Mouse (Mus musculus): ENCODE results near the gene Ccl25. TPM values are rescaled to one million over a fixed set of nuclear protein-coding genes. Genes with fewer than 3 reads are reported as not detected.
"Not testable (repeated sequence)": the region's sequence is repeated elsewhere in the genome, so short reads cannot be mapped to it uniquely, and the experiment has no call there.

The Ccl25 gene
- polyA plus RNA-seq, 2 experiments: 4.0 to 4.2 TPM

GRCm38 (mm10) chr8:4348275-4348674, 23.3 kb downstream of the Ccl25 start:
- no peaks in the 10 kb centered on the region for H3K36me3 ChIP-seq (replicated peaks; ENCODE audit: control insufficient read depth, insufficient read depth, low read depth)
- ATAC-seq (ENCODE audit: insufficient read depth) (no peak), DNase-seq (ENCODE audit: low read depth in 3 of 3, low spot score in 3 of 3) (no peak)
- H3K9ac ChIP-seq (replicated peaks): no peak overlapping the region
- H3K9me3 ChIP-seq (ENCODE audit: control insufficient read depth, low read length): no peaks in the 10 kb centered on the region
- no peak for TF ChIP-seq CTCF (IDR thresholded peaks at IDR 0.05; ENCODE audit: low read depth)
- H3K27me3 ChIP-seq (ENCODE audit: control insufficient read depth, insufficient read depth, low read length): no peaks in the 10 kb centered on the region
- no peak overlapping the region for H3K27ac ChIP-seq
- no peak overlapping the region for H3K4me2 ChIP-seq (ENCODE audit: low read depth)
- H3K4me1 ChIP-seq (replicated peaks; ENCODE audit: control insufficient read depth in 2 of 2, insufficient read depth in 2 of 2, low read length in 1 of 2): no peaks in the 10 kb centered on the region
- WGBS (ENCODE audit: insufficient replicate concordance): 35% methylated on average over 12 of the region's 12 CpGs
- H3K4me3 ChIP-seq (ENCODE audit: insufficient read depth in 1 of 2, low read depth in 2 of 2, low read length in 2 of 2): no peak overlapping the region

- Histone ChIP-seq H3K27ac (no peak overlapping the region), H3K27me3 (ENCODE audit: control insufficient read depth, insufficient read depth, low read length) (no peaks in the 10 kb centered on the region), H3K9me3 (ENCODE audit: control insufficient read depth, low read length) (no peaks in the 10 kb centered on the region), H3K9ac (replicated peaks) (no peak overlapping the region), H3K4me2 (ENCODE audit: low read depth) (no peak overlapping the region), H3K4me1 (replicated peaks; ENCODE audit: control insufficient read depth in 2 of 2, insufficient read depth in 2 of 2, low read length in 1 of 2) (no peaks in the 10 kb centered on the region), H3K36me3 (replicated peaks; ENCODE audit: control insufficient read depth, insufficient read depth, low read depth) (no peaks in the 10 kb centered on the region), H3K4me3 (ENCODE audit: insufficient read depth in 1 of 2, low read depth in 2 of 2, low read length in 2 of 2) (no peak overlapping the region)
- ATAC-seq (ENCODE audit: insufficient read depth) (no peak), DNase-seq (ENCODE audit: low read depth in 3 of 3, low spot score in 3 of 3) (no peak)
- 60% methylated on average over 1 of the region's 1 CpGs for WGBS (ENCODE audit: insufficient replicate concordance)
- TF ChIP-seq EP300 (IDR thresholded peaks at IDR 0.05; ENCODE audit: low read depth) (no peak), CTCF (IDR thresholded peaks at IDR 0.05; ENCODE audit: low read depth) (no peak)
These were observed 24.3 kb downstream of the Ccl25 start for GRCm38 (mm10) chr8:4349335-4349734.

GRCm38 (mm10) chr8:4350618-4351017, 25.6 kb downstream of the Ccl25 start:
- H3K4me1 ChIP-seq (replicated peaks; ENCODE audit: control insufficient read depth in 2 of 2, insufficient read depth in 2 of 2, low read length in 1 of 2): no peaks in the 10 kb centered on the region
- H3K4me3 ChIP-seq (ENCODE audit: insufficient read depth in 1 of 2, low read depth in 2 of 2, low read length in 2 of 2): no peak overlapping the region
- no peaks in the 10 kb centered on the region for H3K36me3 ChIP-seq (replicated peaks; ENCODE audit: control insufficient read depth, insufficient read depth, low read depth)
- WGBS (ENCODE audit: insufficient replicate concordance): 37% methylated on average over 3 of the region's 3 CpGs
- no peaks in the 10 kb centered on the region for H3K9me3 ChIP-seq (ENCODE audit: control insufficient read depth, low read length)
- ATAC-seq (ENCODE audit: insufficient read depth) (no peak), DNase-seq (ENCODE audit: low read depth in 3 of 3, low spot score in 3 of 3) (no peak)
- no peak overlapping the region for H3K4me2 ChIP-seq (ENCODE audit: low read depth)
- H3K27ac ChIP-seq: no peak overlapping the region
- H3K9ac ChIP-seq (replicated peaks): no peak overlapping the region
- no peaks in the 10 kb centered on the region for H3K27me3 ChIP-seq (ENCODE audit: control insufficient read depth, insufficient read depth, low read length)
- no peak for TF ChIP-seq EP300 (IDR thresholded peaks at IDR 0.05; ENCODE audit: low read depth)
- TF ChIP-seq CTCF (IDR thresholded peaks at IDR 0.05; ENCODE audit: low read depth): no peak

- not testable (repeated sequence) for DNase-seq (ENCODE audit: low read depth in 3 of 3, low spot score in 3 of 3)
These were observed 27.6 kb downstream of the Ccl25 start for GRCm38 (mm10) chr8:4352562-4352961.

GRCm38 (mm10) chr8:4353741-4354140, 28.7 kb downstream of the Ccl25 start:
- Histone ChIP-seq H3K27me3 (ENCODE audit: control insufficient read depth, insufficient read depth, low read length) (no peaks in the 10 kb centered on the region), H3K4me1 (replicated peaks; ENCODE audit: control insufficient read depth in 2 of 2, insufficient read depth in 2 of 2, low read length in 1 of 2) (no peaks in the 10 kb centered on the region), H3K9ac (replicated peaks) (no peak overlapping the region), H3K4me2 (ENCODE audit: low read depth) (no peak overlapping the region), H3K27ac (no peak overlapping the region), H3K9me3 (ENCODE audit: control insufficient read depth, low read length) (no peaks in the 10 kb centered on the region), H3K36me3 (replicated peaks; ENCODE audit: control insufficient read depth, insufficient read depth, low read depth) (no peaks in the 10 kb centered on the region), H3K4me3 (ENCODE audit: insufficient read depth in 1 of 2, low read depth in 2 of 2, low read length in 2 of 2) (no peak overlapping the region)
- 62% methylated on average over 4 of the region's 4 CpGs for WGBS (ENCODE audit: insufficient replicate concordance)
- TF ChIP-seq EP300 (IDR thresholded peaks at IDR 0.05; ENCODE audit: low read depth) (no peak), CTCF (IDR thresholded peaks at IDR 0.05; ENCODE audit: low read depth) (no peak)
- DNase-seq (ENCODE audit: low read depth in 3 of 3, low spot score in 3 of 3): no peak
- ATAC-seq (ENCODE audit: insufficient read depth): no peak

More at GRCm38 (mm10) chr8:4352562-4352961, 27.6 kb downstream of the Ccl25 start:
- H3K27me3 ChIP-seq (ENCODE audit: control insufficient read depth, insufficient read depth, low read length); H3K27ac ChIP-seq; H3K4me2 ChIP-seq (ENCODE audit: low read depth); H3K36me3 ChIP-seq (replicated peaks; ENCODE audit: control insufficient read depth, insufficient read depth, low read depth); ATAC-seq (ENCODE audit: insufficient read depth); H3K4me1 ChIP-seq (replicated peaks; ENCODE audit: control insufficient read depth in 2 of 2, insufficient read depth in 2 of 2, low read length in 1 of 2); H3K9me3 ChIP-seq (ENCODE audit: control insufficient read depth, low read length); H3K9ac ChIP-seq (replicated peaks); H3K4me3 ChIP-seq (ENCODE audit: insufficient read depth in 1 of 2, low read depth in 2 of 2, low read length in 2 of 2): not testable (repeated sequence)
- WGBS (ENCODE audit: insufficient replicate concordance): 74% methylated on average over 6 of the region's 6 CpGs

GRCm38 (mm10) chr8:4354516-4354915, 29.5 kb downstream of the Ccl25 start:
- Histone ChIP-seq H3K4me2 (ENCODE audit: low read depth) (no peak overlapping the region), H3K4me1 (replicated peaks; ENCODE audit: control insufficient read depth in 2 of 2, insufficient read depth in 2 of 2, low read length in 1 of 2) (no peaks in the 10 kb centered on the region), H3K4me3 (ENCODE audit: insufficient read depth in 1 of 2, low read depth in 2 of 2, low read length in 2 of 2) (no peak overlapping the region), H3K9me3 (ENCODE audit: control insufficient read depth, low read length) (no peaks in the 10 kb centered on the region), H3K9ac (replicated peaks) (no peak overlapping the region), H3K27ac (no peak overlapping the region), H3K27me3 (ENCODE audit: control insufficient read depth, insufficient read depth, low read length) (no peaks in the 10 kb centered on the region), H3K36me3 (replicated peaks; ENCODE audit: control insufficient read depth, insufficient read depth, low read depth) (no peaks in the 10 kb centered on the region)
- 52% methylated on average over 1 of the region's 1 CpGs for WGBS (ENCODE audit: insufficient replicate concordance)
- no peak for TF ChIP-seq EP300 (IDR thresholded peaks at IDR 0.05; ENCODE audit: low read depth)
- no peak for TF ChIP-seq CTCF (IDR thresholded peaks at IDR 0.05; ENCODE audit: low read depth)
- ATAC-seq (ENCODE audit: insufficient read depth): no peak
- no peak for DNase-seq (ENCODE audit: low read depth in 3 of 3, low spot score in 3 of 3)
